Mouse (Mus musculus): Measurements from ENCODE around the gene Tbx3. TPM values are rescaled to one million over a fixed set of nuclear protein-coding genes. Genes with fewer than 3 reads are reported as not detected.
A peak's percentile ranks its signal among the peaks of the same experiment; 100 is the strongest.

The Tbx3 gene
- 1 to 10 TPM; 6.5 to 9.4 TPM for total RNA-seq (2021)
- long read RNA-seq, experiment 1, full-length matches to known transcripts, result 1 of 1 reads
- long read RNA-seq, experiment 1, partial matches to known transcripts, result 0 of 1 reads
- long read RNA-seq, experiment 1, other reads (novel, unspliced or antisense), result 0 of 1 reads
- long read RNA-seq, experiment 2, full-length matches to known transcripts, result 2 of 3 reads
- long read RNA-seq, experiment 2, partial matches to known transcripts, result 1 of 3 reads
- long read RNA-seq, experiment 2, other reads (novel, unspliced or antisense), result 0 of 3 reads

- intact Hi-C loops (cut with DNase I; ENCODE audit: low total_unique reads), result no loop called here
- peak; percentile 92 for DNase-seq
Measured at GRCm38 (mm10) chr5:119670566-119671108, at the start of gene Tbx3. TSS of gene Tbx3 (plus strand) at chr5:119670669.

- intact Hi-C loops (cut with DNase I; ENCODE audit: low total_unique reads), result no loop called here
- no peak for DNase-seq
Measured at GRCm38 (mm10) chr5:119622076-119622475, 48.4 kb upstream of the Tbx3 start.

GRCm38 (mm10) chr5:119624554-119624953 lies 45.9 kb upstream of the Tbx3 start:
- DNase-seq, result no peak
- intact Hi-C loops (cut with DNase I; ENCODE audit: low total_unique reads), result no loop called here

GRCm38 (mm10) chr5:119625603-119626002 lies 44.9 kb upstream of the Tbx3 start:
- DNase-seq, result peak; percentile 26
- intact Hi-C loops (cut with DNase I; ENCODE audit: low total_unique reads), result no loop called here

- DNase-seq, result no peak
- intact Hi-C loops (cut with DNase I; ENCODE audit: low total_unique reads), result no loop called here
Measured at GRCm38 (mm10) chr5:119626154-119626553, 44.3 kb upstream of the Tbx3 start.

- peak; percentile 42 for DNase-seq
- intact Hi-C loops (cut with DNase I; ENCODE audit: low total_unique reads), result no loop called here
Measured at GRCm38 (mm10) chr5:119626662-119627061, 43.8 kb upstream of the Tbx3 start.

- no peak for DNase-seq
- intact Hi-C loops (cut with DNase I; ENCODE audit: low total_unique reads), result no loop called here
Measured at GRCm38 (mm10) chr5:119628100-119628499, 42.4 kb upstream of the Tbx3 start.

GRCm38 (mm10) chr5:119628746-119629327 lies 41.6 kb upstream of the Tbx3 start:
- DNase-seq, result no peak
- intact Hi-C loops (cut with DNase I; ENCODE audit: low total_unique reads), result no loop called here

GRCm38 (mm10) chr5:119633581-119633980 lies 36.9 kb upstream of the Tbx3 start:
- intact Hi-C loops (cut with DNase I; ENCODE audit: low total_unique reads), result no loop called here
- no peak for DNase-seq

- intact Hi-C loops (cut with DNase I; ENCODE audit: low total_unique reads), result no loop called here
- DNase-seq, result no peak
Measured at GRCm38 (mm10) chr5:119634861-119635260, 35.6 kb upstream of the Tbx3 start.

- intact Hi-C loops (cut with DNase I; ENCODE audit: low total_unique reads), result no loop called here
- no peak for DNase-seq
Measured at GRCm38 (mm10) chr5:119638300-119638699, 32.2 kb upstream of the Tbx3 start.

GRCm38 (mm10) chr5:119641094-119641493 lies 29.4 kb upstream of the Tbx3 start:
- no peak for DNase-seq
- intact Hi-C loops (cut with DNase I; ENCODE audit: low total_unique reads), result no loop called here

GRCm38 (mm10) chr5:119641714-119642113 lies 28.8 kb upstream of the Tbx3 start:
- intact Hi-C loops (cut with DNase I; ENCODE audit: low total_unique reads), result no loop called here
- no peak for DNase-seq

GRCm38 (mm10) chr5:119646965-119647364 lies 23.5 kb upstream of the Tbx3 start:
- intact Hi-C loops (cut with DNase I; ENCODE audit: low total_unique reads), result no loop called here
- no peak for DNase-seq

- intact Hi-C loops (cut with DNase I; ENCODE audit: low total_unique reads), result no loop called here
- no peak for DNase-seq
Measured at GRCm38 (mm10) chr5:119651135-119651965, 19.1 kb upstream of the Tbx3 start.

- DNase-seq, result no peak
- intact Hi-C loops (cut with DNase I; ENCODE audit: low total_unique reads), result no loop called here
Measured at GRCm38 (mm10) chr5:119656354-119656753, 14.1 kb upstream of the Tbx3 start.

- DNase-seq, result no peak
- intact Hi-C loops (cut with DNase I; ENCODE audit: low total_unique reads), result no loop called here
Measured at GRCm38 (mm10) chr5:119656856-119657255, 13.6 kb upstream of the Tbx3 start.

- intact Hi-C loops (cut with DNase I; ENCODE audit: low total_unique reads), result no loop called here
Measured at GRCm38 (mm10) chr5:119657362-119657761, 13.1 kb upstream of the Tbx3 start.

GRCm38 (mm10) chr5:119657804-119658203 lies 12.7 kb upstream of the Tbx3 start:
- DNase-seq, result no peak
- intact Hi-C loops (cut with DNase I; ENCODE audit: low total_unique reads), result no loop called here

More at GRCm38 (mm10) chr5:119657362-119657761, 13.1 kb upstream of the Tbx3 start:
- DNase-seq, result no peak

GRCm38 (mm10) chr5:119658396-119658795 lies 12.1 kb upstream of the Tbx3 start:
- intact Hi-C loops (cut with DNase I; ENCODE audit: low total_unique reads), result no loop called here
- DNase-seq, result no peak

Data from gastrocnemius, postnatal 14 days (tissue).